Mouse (Mus musculus) lung, postnatal 0 days (tissue): ENCODE data around the gene Fat3. TPM values are rescaled to one million over a fixed set of nuclear protein-coding genes. Genes with fewer than 3 reads are reported as not detected.

Source experiments
- ATAC-seq: fragments of 200-750 bp; cut with Nextera tagmentation; 2 replicates; pipeline ENCODE4 v1.8.0; 2017; ENCODE audit warnings: moderate library complexity
- DNase-seq: peaks from one replicate; pipeline ENCODE4 v3.0.0-alpha.2; 2016; ENCODE audit warnings: low spot score
- H3K27ac ChIP-seq: fragments of 300-500 bp; sonication (generic); 2 replicates; pipeline ENCODE4 v1.5.1; 2014; ENCODE audit warnings: antibody characterized with exemption, mild to moderate bottlenecking, low read length, mixed read lengths
- H3K27me3 ChIP-seq: fragments of 300-500 bp; sonication (generic); replicated peaks from 2 replicates; pipeline ENCODE4 v1.6.1; 2014; ENCODE audit warnings: low read length, mixed read lengths; ENCODE audit not compliant: insufficient read depth
- H3K36me3 ChIP-seq: fragments of 300-500 bp; sonication (generic); 2 replicates; pipeline ENCODE4 v1.6.1; 2014; ENCODE audit warnings: low read length, mixed read lengths; ENCODE audit not compliant: insufficient read depth
- H3K4me1 ChIP-seq: fragments of 300-500 bp; sonication (generic); 2 replicates; pipeline ENCODE4 v1.6.1; 2014; ENCODE audit warnings: antibody characterized with exemption, low read depth, low read length, mixed read lengths; ENCODE audit not compliant: insufficient read depth
- H3K4me2 ChIP-seq: fragments of 300-500 bp; sonication (generic); replicated peaks from 2 replicates; pipeline ENCODE4 v1.6.1; 2014; ENCODE audit warnings: low read depth, mild to moderate bottlenecking, low read length, moderate library complexity, mixed read lengths
- H3K4me3 ChIP-seq: fragments of 300-500 bp; sonication (generic); 2 replicates; pipeline ENCODE4 v1.5.1; 2014; ENCODE audit warnings: low read depth, low read length
- H3K9ac ChIP-seq: fragments of 300-500 bp; sonication (generic); replicated peaks from 2 replicates; pipeline ENCODE4 v1.6.1; 2014; ENCODE audit warnings: low read depth, mild to moderate bottlenecking
- H3K9me3 ChIP-seq: fragments of 300-500 bp; sonication (generic); 2 replicates; pipeline ENCODE4 v1.6.1; 2016; ENCODE audit warnings: low read length, mixed read lengths
- CTCF ChIP-seq: IDR thresholded peaks from 2 replicates; pipeline ENCODE4 v1.5.1; 2016; ENCODE audit warnings: antibody characterized with exemption, mild to moderate bottlenecking
- EP300 ChIP-seq: IDR thresholded peaks from 2 replicates; pipeline ENCODE4 v1.6.1; 2016; ENCODE audit warnings: antibody characterized with exemption, mild to moderate bottlenecking, control low read depth
- WGBS: fragments of 180-500 bp; shearing (Covaris S2); extraction: QIAGEN DNeasy Blood & Tissue Kit; methylation state at CpG from one replicate; pipeline ENCODE4 v1.1.7; 2014; 5-methylcytosine and 5-hydroxymethylcytosine counted together
- polyA plus RNA-seq: library from polyadenylated mRNA; unstranded; fragments of >200 nt; fragmentation: Nextera tagmentation; extraction: Ambion mirVana; gene quantifications from 2 replicates; pipeline ENCODE4 v1.2.1, GENCODE M21; 2015

Gene Fat3
- polyA plus RNA-seq, 1 experiment from 2014 or later: 0.78 TPM

- TF ChIP-seq CTCF (no peak), EP300 (no peak)
- Histone ChIP-seq H3K36me3 (no peaks in the 10 kb centered on the region), H3K27ac (no peak overlapping the region), H3K9me3 (no peaks in the 10 kb centered on the region), H3K9ac (no peak overlapping the region), H3K4me3 (no peak overlapping the region), H3K4me1 (no peaks in the 10 kb centered on the region), H3K27me3 (no peaks in the 10 kb centered on the region), H3K4me2 (no peak overlapping the region)
- DNase-seq (no peak), ATAC-seq (no peak)
- 80% methylated on average over 7 of the region's 7 CpGs for whole genome bisulfite sequencing
Observed at GRCm38 (mm10) chr9:15994762-15995161, 506.3 kb downstream of the Fat3 start.

- Histone ChIP-seq H3K4me1 (no peaks in the 10 kb centered on the region), H3K4me2 (no peak overlapping the region), H3K9me3 (no peaks in the 10 kb centered on the region), H3K9ac (no peak overlapping the region), H3K27me3 (no peaks in the 10 kb centered on the region), H3K4me3 (no peak overlapping the region), H3K36me3 (no peaks in the 10 kb centered on the region), H3K27ac (no peak overlapping the region)
- 86% methylated on average over 4 of the region's 4 CpGs for WGBS
- ATAC-seq (no peak), DNase-seq (no peak)
- no peak for TF ChIP-seq EP300
- TF ChIP-seq CTCF: no peak
Observed at GRCm38 (mm10) chr9:15994177-15994576, 506.9 kb downstream of the Fat3 start.

- no peaks in the 10 kb centered on the region for H3K4me1 ChIP-seq
- no peaks in the 10 kb centered on the region for H3K9me3 ChIP-seq
- 76% methylated on average over 7 of the region's 7 CpGs for WGBS
- H3K9ac ChIP-seq: no peak overlapping the region
- no peaks in the 10 kb centered on the region for H3K27me3 ChIP-seq
- TF ChIP-seq EP300 (no peak), CTCF (no peak)
- ATAC-seq: no peak
- H3K36me3 ChIP-seq: no peaks in the 10 kb centered on the region
- H3K4me3 ChIP-seq: no peak overlapping the region
- no peak overlapping the region for H3K4me2 ChIP-seq
- DNase-seq: no peak
- H3K27ac ChIP-seq: no peak overlapping the region
Observed at GRCm38 (mm10) chr9:15992158-15992846, 508.8 kb downstream of the Fat3 start.

- DNase-seq (no peak), ATAC-seq (no peak)
- no peaks in the 10 kb centered on the region for H3K4me1 ChIP-seq
- H3K27me3 ChIP-seq: no peaks in the 10 kb centered on the region
- no peaks in the 10 kb centered on the region for H3K36me3 ChIP-seq
- no peak overlapping the region for H3K4me3 ChIP-seq
- H3K9ac ChIP-seq: no peak overlapping the region
- H3K4me2 ChIP-seq: no peak overlapping the region
- H3K9me3 ChIP-seq: no peaks in the 10 kb centered on the region
- 88% methylated on average over 14 of the region's 14 CpGs for WGBS
- TF ChIP-seq EP300 (no peak), CTCF (no peak)
- H3K27ac ChIP-seq: no peak overlapping the region
Observed at GRCm38 (mm10) chr9:15978317-15978716, 522.8 kb downstream of the Fat3 start.

DNA sequence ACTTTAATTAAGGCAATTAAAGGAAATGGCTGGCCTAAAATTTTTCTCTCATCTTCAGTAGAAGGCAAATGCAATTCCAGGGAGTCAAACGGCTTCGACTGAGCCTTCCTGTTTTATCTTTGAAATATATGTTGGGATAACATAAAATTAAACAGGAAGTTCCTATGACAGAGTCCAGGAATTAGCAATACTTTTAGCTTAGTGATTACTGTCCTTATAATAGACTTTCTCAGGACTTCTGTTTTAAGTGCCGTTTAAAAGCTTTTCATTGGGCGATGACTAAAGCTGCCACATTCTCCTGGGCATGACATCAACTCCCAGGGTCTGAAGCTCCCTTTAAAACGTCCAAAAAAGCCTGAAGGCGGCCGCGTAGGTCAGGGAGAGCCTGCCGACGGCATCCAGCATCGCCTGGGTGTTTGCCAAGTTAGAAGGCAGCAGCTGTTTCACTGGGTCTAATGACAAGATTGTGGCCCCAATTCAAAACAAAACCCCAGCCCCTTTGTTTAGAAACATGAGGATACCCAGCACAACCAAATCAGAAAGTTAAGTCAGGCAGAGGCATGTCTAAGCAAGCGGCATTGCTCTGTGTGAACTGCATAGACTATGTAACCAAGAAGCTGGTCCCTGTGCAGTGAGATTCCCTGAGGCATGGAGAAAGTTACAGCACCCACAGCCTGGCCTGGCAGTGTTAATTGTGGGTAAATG lies 524.0 kb downstream of the Fat3 start:
- Histone ChIP-seq H3K9ac (no peak overlapping the region), H3K9me3 (no peaks in the 10 kb centered on the region), H3K27ac (no peak overlapping the region), H3K4me1 (no peaks in the 10 kb centered on the region), H3K4me2 (no peak overlapping the region), H3K36me3 (no peaks in the 10 kb centered on the region), H3K27me3 (no peaks in the 10 kb centered on the region), H3K4me3 (no peak overlapping the region)
- 29% methylated on average over 12 of the region's 12 CpGs for WGBS
- ATAC-seq: peak; percentile 35
- peak; percentile 29 for DNase-seq
- TF ChIP-seq CTCF: no peak

DNA sequence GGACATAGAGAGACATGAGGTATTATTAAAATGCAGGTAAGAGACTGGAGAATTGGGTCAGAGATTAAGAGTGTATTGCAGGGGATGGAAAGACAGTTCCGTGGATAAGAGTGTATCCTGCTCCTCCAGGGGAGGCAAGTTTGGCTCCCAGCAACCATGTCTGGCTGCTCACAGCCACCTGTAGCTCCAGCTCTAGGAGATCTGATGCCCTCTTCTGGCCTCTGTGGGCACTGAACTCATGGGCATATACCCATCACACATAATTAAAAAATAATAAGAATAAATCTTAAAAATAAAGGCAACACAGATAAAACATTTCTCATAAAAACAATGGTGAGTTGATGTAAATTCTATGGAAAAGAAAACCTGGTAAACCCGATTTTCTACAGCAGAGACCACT lies 525.1 kb downstream of the Fat3 start:
- no peaks in the 10 kb centered on the region for H3K27me3 ChIP-seq
- no peak overlapping the region for H3K4me2 ChIP-seq
- no peak overlapping the region for H3K27ac ChIP-seq
- WGBS: 86% methylated on average over 2 of the region's 2 CpGs
- no peaks in the 10 kb centered on the region for H3K9me3 ChIP-seq
- no peak for DNase-seq
- no peaks in the 10 kb centered on the region for H3K36me3 ChIP-seq
- H3K9ac ChIP-seq: no peak overlapping the region
- H3K4me1 ChIP-seq: no peaks in the 10 kb centered on the region
- no peak overlapping the region for H3K4me3 ChIP-seq
- no peak for ATAC-seq
- no peak for TF ChIP-seq CTCF
